Mouse (Mus musculus): ENCODE results near the gene Gm10697.
"Not testable (repeated sequence)": the region's sequence is repeated elsewhere in the genome, so short reads cannot be mapped to it uniquely, and the experiment has no call there.

The Gm10697 gene

DNA sequence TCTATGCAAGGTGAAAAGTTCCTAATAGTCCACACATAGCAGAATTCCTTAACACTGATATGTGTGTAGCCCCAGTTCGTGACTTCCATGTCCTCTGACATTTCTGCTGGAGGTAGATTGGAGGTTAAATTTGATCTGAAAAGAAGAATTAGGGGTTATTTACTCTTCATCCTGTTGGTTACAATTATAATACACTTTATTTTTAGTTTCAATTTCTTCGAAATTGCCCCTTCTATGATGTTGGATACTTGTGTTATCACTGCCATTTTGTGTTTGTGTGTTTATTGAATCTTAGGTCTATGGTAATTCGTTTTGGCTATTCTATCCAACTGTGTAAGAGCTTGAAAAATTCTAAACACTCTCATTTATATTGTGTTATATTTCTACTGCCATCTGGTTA lies at the start of gene Gm10697:
Gm10697 (minus strand) TSS at position 101 of the 400 bp plus-strand sequence.
- not testable (repeated sequence) for DNase-seq

DNA sequence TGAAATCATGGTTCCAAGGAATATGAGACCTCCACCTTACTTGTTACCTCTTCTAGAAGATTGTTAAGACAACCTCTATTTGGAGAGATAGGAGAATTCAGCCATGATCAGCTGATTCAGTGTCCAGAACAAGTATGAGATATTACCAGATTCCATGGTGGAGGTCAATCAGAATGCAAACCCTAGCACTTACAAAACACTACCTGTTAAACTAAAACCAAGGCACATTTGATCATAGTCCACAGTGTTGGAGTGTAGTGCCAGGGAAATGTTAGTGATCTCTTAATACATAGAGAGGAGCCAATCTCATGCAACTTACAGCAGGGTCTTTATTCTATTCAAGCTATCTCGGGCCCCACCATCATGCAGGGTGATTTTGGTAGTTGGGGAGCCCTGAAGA lies 42.6 kb upstream of the Gm10697 start:
- DNase-seq = not testable (repeated sequence)

DNA sequence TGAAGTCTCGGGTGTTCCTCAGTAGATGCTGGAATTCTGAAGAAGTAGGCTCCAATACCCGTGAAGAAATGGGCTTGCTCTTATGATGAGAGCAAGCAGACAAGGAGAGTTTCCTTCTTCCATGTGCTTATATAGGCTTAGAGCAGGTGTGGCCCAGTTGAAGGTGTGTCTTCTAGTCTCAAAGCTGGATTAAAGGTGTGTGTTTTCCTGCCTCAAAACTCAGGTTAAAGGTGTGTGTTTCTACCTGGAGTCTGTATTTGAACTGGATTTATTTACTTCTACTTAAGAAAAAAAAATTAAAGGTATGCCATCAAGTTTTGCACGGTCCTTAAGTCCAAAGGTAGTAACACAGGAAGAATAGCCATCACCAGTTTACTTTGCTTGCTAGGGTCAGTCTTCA lies 17.7 kb downstream of the Gm10697 start, which contains the start of gene Gm9125:
Gm9125 (minus strand) TSS at position 101 of the 400 bp plus-strand sequence.
- DNase-seq = not testable (repeated sequence)

DNA sequence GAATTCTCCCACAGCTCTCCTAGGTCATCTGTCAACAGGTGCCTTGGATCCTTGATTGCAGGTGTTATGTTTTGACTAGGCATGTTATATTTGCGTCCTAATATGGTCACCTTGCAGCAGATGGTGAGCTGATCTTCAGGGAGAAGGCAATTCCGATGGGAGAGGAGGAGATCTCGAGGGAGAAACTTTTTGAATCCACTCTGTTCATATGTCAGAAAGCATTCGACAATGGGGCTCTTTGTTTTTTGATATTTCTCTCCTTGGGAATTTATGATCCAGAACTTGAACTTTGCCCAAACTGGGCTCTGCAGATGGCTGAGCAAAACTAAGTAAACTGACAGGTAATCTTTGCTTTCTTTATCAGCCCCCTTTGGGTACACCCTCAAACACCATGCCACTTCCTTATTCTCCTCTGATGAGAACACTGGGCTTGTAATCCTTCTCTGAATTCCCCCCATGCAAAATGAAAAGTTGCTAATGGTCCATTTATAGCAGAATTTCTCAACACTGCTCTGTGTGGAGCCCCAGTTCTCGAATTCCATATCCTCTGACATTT lies 22.8 kb downstream of the Gm10697 start:
- DNase-seq = not testable (repeated sequence)

DNA sequence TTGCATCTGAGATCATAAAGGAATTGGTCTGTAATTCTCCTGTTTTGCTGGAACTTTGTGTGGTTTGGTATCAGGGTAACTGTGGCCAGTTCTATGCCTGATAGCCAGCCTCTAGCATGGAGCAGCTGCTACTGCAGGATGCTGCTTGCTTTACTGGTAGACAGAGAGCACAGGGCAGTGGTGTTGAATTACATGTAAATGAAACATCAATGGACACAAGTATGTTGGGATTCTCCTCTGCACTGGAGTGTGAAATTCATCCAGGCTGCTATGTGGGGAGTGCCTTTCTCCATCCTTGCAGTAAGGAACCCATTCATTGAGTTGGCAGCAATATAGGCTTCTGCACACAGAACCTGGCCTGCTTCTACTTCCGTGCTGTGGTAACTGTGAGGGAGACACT lies 34.2 kb downstream of the Gm10697 start:
- not testable (repeated sequence) for DNase-seq

DNA sequence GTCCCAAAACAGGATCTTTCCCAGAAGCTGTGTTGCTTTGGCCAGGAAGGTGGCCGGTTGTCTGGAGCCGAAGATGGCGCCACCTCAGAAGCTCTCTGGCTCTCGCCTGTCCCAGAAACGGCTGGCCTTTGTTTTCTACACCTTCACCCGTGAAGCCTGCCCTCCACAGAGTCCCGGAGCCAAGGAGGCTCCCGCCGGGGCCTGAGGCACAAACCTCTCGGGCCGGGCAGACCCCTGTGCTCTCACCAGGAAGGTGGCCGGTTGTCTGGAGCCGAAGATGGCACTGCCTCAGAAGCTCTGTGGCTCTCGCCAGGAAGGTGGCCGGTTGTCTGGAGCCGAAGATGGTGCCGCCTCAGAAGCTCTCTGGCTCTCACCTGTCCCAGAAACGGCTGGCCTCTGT lies 38.0 kb downstream of the Gm10697 start:
- not testable (repeated sequence) for DNase-seq

Data from embryo, embryonic 11 days (tissue).